Mouse (Mus musculus) CD4-positive, CD25-positive, alpha-beta regulatory T cell, adult 2 months (primary cell): ENCODE results near the gene Aven.
"Not testable (repeated sequence)": the region's sequence is repeated elsewhere in the genome, so short reads cannot be mapped to it uniquely, and the experiment has no call there.

ENCODE experiments used
- DNase-seq: peaks from one replicate; pipeline ENCODE4 v3.0.0-alpha.2; 2012; ENCODE audit warnings: low read depth, low spot score

Aven gene

GRCm38 (mm10) chr2:112492856-112493538 is at the start of gene Aven:
Gene Aven (plus strand): TSS chr2:112492964.
- DNase-seq: peak; percentile 87

DNA sequence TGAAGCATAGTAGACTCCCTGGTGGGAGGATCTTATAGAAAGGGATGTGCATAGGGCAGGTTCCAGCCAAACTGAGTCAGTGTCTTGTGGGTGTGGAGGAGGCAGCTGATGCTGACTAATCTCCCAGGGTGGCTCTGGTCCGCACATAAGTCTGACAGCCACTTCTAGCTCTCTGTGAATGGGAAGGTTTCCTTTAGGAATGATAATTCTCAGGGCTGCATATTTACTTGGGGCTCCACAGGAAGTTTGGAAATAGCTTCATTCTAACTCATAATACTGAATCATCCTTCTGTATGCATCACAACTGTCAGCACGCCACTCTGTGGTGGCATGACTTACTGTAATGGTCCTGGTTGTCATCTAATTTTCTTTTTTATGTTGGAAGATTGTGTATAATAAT is 49.3 kb upstream of the Aven start:
- no peak for DNase-seq

GRCm38 (mm10) chr2:112445511-112445910 is 47.3 kb upstream of the Aven start:
- no peak for DNase-seq

DNA sequence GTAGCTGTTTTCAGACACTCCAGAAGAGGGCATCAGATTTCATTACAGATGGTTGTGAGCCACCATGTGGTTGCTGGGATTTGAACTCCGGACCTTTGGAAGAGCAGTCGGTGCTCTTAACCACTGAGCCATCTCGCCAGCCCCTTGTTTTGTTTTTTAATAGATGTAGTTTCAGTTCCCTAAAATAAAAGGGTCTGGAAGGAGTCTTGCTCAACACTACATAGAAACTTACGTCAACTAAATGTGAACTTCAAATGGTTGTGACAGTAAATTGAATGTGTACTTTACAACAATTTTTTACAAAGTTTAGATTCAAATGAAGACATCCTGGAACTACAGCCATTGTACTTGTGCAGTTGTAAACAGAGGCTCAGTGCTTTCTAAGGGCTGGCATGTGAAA is 44.7 kb upstream of the Aven start:
- DNase-seq: not testable (repeated sequence)

DNA sequence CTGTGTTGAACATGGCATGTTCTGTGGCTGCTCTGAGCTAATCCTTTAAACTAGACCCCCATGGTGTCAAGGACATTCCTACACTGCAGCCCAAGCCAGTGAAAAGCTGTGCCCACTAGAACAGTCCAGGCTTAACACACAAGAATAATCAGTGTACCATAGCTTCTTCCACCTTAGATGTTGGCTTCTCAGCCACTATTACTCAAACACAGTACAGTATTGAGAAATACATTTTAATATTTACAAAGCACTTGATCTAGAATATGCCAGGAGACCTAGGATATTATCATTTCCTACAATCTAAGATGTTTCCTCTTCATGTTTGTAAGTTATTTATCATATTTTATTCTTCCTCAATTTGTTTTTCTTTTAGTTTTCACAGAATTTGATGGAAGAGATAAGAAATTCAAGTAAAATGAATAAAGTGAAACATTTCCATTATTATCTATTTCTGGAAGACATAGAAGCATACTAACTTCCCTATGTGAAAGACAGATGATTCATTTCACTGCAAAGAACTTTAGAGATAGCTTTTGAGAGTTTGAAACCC is 44.2 kb upstream of the Aven start:
- DNase-seq: no peak

GRCm38 (mm10) chr2:112449597-112450296 is 43.0 kb upstream of the Aven start:
- peak; percentile 62 for DNase-seq

- not testable (repeated sequence) for DNase-seq
Observed at GRCm38 (mm10) chr2:112452513-112452912, 40.3 kb upstream of the Aven start.

DNA sequence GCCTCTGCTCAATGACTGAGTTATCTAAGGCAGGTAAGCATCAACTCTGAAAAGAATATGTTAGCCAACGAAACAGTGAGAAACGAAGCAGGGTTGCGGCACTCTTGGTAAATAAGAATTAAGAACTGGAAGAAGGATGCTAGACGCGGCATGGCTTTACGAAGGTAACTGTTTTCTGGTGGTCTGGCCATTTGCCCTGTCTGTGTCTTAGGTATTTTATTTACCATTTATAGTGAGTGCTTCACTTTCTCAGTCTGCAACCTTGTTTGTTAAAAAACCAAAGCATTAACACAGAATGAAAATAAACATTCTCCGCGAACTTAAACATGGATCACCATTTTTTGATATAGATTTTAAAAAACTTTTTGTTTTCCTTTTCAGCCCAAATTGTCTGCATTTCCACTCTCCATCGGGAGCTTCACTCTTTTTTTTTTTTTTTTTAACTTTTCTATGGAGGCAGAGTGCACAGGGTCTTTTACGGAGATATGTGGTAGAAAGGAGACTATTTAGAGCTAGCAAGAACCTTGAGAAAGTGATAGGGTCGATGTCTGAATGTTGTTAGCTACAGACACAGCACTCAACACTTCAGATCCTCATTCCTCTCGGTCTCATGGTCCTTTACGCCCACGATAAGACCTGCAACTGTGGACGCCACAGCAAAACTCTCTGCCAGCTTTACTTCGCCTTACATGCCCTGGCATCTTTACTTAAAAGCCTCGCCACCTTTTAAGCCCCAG is 38.5 kb upstream of the Aven start:
- DNase-seq: no peak

DNA sequence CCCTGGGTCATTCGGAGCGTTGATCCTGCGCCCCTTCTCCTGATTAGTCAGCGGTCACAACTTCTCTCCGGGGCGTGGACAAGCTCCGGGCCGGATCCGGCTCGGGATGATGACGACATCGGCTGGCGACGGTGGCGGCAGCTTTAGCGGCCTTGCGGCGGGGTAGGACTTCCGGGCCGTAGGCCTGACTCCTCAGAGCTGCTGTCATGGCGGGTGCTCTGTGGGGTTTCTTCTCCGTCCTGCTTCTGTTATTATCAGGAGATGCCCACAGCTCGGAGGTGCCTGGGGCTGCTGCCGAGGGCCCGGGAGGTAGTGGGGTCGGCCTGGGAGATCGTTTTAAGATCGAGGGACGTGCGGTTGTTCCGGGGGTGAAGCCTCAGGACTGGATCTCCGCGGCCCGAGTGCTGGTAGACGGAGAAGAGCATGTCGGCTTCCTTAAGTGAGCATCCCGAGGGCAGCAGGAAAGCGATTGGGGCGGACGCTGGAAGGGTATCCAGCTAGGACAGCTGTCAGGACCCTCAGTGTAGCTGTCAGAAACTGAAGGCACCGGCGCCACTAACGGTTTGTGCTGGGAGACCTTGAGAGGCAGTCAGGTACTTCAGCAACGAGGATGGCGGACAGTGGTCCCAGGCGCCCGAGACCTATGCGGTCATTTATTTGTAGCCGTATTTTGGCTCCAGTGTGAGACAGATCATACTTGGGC is 37.8 kb upstream of the Aven start, which contains the start of gene Emc7:
Emc7 (plus strand) TSS at position 136 of the 703 bp plus-strand sequence.
- DNase-seq: peak; percentile 96

DNA sequence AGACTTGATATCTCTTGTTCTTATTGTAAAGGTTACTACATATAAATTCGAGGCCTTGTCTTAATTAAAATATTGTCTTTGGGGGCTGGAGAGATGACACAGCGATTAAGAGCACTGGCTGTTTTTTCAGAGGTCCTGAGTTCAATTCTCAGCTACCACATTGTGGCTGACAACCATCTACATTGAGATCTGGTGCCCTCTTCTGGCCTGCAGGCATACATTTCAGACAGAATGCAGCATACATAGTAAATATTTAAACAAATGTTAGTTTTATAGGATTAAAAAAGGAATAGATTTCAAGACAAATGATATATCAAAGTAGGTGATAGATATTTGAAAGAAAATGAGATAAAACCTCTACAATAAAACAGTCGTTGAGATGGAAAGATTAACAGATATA is 32.2 kb upstream of the Aven start:
- DNase-seq: peak; percentile 13

DNA sequence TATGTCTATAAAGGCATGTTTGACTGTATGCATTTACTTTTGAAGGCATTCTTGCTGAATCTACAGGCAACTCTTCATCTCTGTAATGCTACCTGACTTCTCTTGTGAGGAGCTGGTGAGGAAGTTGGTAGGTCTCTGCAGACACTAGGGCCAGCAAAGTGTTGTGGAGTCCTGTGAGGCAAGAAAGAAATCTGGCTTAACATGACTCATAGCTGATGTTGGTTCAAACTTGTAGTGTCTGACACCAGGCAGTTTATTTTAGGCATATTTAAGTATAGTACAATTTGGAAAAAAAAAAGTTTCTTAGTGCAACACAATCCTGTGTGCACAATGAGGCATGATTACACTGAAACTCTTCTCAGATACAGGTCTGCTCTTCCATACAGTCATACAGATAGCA is 23.2 kb upstream of the Aven start:
- DNase-seq: no peak

GRCm38 (mm10) chr2:112470961-112471381 is 21.8 kb upstream of the Aven start:
- DNase-seq: no peak

DNA sequence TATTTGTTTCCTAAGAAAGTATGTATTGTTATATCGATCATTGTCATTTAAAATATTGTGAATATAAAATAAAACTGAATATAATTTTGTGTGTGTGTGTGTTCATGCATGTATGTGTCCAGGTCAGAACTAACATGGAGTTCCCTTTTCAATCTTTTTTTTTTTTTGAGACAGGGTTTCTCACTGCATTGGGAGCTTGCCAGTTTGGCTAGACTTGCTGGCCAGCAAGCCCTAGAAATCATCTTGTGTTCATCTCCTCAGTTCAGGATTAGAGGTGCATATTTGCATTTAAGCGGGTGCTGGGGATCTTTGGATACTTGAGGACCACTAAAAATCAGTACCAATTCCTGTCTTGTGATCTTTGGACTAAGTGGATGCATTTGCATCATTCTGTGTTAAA is 20.7 kb upstream of the Aven start:
- no peak for DNase-seq

DNA sequence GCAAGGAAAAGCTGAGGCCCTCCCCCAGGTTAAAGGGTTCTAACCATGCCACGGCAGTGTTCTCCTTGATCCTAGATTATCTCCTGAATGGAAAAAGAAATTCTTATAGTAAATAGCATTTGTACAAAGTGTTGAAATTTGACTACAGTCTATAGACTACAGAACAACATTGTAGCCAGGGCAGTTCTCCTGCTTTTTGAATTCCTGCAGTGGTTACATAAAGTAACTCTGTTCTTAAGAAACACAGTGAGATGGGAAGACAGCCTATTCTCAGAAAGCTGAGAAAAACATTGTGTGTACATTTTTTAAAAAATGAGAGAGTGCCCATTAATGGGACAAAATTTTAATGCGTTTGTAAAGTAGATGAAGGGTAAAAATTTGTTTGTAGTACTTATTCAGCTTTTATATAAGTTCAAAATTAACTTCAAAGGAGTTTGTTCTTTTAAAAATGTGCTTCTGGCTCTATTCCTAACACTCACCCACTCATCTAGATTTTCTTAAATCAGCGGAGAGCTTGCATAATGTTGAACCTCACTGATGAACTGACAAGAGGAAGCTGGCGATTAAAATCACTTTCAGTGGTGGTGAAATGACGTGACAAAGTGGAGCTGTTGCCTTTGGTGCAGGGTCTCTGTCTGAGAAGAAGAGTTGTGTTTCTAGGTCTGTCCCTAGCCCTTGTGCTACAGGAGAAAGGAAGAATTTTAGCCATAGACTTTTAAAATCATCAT is 17.6 kb upstream of the Aven start:
- DNase-seq: no peak

DNA sequence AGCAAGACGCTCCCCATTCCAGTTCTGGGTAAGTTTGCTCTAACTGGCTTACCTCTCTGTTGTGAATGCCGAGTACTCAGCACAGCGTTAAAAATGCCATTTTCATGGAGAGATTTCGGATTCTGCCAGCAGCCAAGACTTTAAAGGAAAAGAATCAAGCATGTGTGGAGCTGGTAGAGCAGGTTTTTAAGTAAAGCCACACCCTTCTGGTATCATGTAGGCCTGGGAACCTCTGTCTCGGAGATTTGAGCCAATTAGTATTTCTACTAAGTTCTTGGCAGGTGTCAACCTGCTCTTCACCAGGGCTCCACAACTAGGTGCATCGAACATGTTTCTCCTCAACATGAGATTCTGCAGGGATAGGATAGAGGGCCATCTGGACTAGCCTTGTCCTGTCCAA is 16.2 kb upstream of the Aven start:
- DNase-seq: no peak

- DNase-seq: no peak
Observed at GRCm38 (mm10) chr2:112480669-112481068, 12.1 kb upstream of the Aven start, which contains the start of gene Chrm5. Gene Chrm5 (minus strand): TSS chr2:112480769.

GRCm38 (mm10) chr2:112481564-112481963 is 11.2 kb upstream of the Aven start:
- peak; percentile 77 for DNase-seq

DNA sequence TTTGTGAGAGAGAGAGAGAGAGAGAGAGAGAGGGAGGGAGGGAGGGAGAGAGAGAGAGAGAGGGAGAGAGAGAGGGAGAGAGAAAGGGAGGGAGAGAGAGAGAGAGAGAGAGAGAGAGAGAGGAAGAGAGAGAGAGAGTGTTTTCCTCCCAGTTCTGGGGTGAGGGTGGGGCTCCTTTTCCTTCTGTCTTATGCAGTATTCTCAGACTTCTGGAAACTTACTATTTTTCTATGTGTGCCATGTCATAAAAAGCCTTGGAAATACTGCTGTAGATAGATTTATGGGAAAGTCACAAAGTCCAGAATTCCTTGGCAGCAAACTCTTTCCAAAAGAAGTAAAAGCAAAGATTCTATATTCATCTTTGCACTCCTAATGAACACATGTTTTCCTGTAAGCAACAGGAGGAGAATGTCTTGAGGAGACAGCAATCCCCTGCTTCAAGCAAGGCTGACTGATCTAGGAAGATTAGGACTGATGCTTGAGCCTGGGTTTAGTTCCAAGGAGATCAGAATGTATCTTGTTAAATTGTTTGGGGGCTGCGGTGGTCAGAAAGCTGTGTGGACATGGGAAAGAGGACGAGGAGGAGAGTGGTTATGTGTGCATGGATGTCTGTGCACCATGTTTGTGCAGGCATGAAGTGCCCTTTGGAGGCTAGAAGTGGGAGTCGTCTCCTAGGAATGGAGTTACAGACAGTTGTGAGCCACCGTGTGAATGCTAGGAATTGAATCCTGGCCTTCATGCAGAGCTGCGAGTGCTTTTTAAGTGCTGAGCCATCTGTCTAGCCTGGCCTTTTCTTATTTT is 10.0 kb upstream of the Aven start:
- DNase-seq: no peak

DNA sequence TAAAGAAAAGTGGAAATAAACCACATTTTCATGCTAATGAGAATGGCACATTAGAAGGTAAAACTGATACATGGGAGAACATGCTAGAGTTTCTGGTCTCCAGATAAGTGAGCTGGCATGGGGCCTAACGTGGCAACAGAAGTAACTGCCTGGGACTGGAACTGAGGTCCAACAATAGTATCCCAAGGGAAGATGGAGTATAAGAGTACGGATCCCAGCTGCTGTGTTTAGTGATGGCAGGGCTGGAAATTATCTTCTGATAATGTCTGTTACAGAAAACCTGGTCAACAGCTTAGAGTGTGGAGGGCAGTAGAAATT is 9.5 kb upstream of the Aven start:
- no peak for DNase-seq

GRCm38 (mm10) chr2:112484886-112485285 is 7.9 kb upstream of the Aven start:
- DNase-seq: no peak
